Mouse (Mus musculus): ENCODE data around the gene Zfp451.
A peak's percentile ranks its signal among the peaks of the same experiment; 100 is the strongest.
"Not testable (repeated sequence)": the region's sequence is repeated elsewhere in the genome, so short reads cannot be mapped to it uniquely, and the experiment has no call there.

Gene Zfp451

DNA sequence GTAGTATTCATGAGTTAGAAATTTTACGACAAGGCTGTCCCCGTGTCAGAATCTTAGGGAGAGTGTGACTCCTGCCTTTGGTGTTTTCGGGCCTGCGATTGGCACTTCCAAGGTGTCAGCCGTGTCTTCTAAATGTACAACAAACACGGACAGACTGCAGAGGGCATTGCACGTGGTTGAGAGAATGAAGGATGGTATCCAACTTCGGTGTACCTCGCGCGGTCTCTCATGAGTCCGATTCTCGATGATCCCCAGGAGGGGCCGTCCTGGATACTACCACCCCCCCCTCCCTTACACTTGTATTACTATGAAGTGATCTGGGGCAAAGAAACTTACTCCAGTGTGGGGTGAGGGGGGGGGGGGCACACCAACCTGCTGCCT is 57.4 kb downstream of the Zfp451 start:
- DNase-seq: peak; percentile 44

DNA sequence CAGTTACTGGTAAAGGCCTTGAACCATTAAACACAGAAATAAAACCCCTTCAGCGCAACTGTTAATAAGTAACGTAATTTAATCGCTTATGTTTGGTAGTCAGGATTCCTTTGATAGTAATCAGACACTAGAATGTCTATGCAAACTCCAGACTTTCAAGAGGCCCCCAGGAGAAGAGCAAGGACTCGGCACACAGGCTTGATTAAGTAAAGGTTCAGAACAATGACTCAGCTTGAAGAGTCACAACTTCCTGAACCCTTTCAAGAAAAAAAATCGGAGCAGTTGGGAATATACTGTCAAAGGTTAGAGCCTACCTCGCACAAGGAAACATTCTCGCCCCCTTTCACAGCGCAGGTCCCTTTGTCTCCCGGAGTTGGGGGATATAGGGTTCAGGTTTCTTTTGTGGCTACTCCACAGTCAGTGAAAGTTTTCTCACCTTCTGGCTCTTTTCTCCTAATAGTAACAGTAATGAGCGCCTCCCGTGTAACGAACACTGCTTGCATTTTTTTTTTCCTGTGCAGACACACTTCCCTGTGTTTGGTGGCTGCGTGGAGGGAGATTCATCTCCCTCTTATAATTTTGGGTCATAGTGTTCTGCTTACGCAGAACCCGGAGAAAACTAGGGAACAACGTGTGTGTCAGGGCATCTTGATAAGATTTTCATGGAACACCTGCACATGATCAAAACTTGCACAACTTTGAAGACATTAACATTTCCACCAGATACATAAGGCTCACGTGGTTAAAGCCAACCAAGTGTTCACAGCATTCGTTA is 58.0 kb downstream of the Zfp451 start:
- DNase-seq: no peak

DNA sequence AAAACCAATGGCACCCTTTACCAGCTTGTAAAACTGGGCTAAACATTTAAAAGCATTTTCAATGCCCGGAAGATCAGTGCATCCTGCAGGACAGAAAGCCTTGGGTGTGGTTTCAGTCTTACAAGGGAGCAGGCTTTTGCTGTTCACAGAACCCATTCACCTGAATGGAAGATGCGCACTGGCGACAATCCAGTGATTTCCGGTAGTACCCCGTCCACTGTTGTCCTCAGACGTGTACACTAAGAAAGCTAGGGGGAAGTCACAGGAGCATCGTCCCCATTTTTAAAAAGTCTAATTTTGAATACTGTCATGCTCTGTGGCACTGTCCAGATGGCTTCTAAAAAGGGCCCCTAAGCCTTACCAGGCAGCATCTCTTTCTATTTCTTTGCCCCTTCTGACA is 58.6 kb downstream of the Zfp451 start:
- DNase-seq: no peak

DNA sequence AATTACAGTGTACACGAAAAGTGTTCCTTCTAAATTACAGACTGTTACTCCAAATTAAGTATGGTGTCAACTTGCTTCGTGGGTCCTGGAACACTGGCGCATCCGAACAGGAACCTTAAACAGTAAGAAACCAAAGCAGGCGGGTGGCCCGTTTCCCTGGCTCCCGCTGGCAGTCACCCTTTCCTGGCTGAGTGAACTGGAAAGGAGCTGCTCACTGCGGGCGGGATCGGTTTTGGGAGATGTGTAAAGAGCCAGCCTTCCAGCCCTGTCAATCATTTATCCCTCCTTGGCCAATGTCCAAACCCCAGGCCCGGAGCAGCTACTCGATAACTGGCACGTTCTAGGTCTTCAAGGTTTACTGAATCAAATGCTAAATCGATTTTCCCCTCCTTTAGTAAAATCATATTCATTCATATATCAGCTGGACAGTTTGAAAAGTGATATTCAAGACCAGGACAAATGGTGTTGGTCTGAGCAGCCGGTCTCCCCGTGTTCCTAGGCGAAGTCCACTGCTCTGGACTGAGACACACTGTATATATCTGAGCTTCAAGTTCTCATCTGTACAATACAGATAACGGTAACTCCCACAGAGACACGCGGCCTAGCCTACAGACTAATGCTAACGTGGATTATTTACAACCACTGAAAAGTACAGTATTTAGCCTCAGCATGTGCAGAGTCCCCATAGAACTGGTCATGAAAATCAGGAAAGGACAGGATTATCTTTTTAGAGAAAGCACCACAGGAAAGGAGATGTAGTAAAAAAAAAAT is 59.2 kb downstream of the Zfp451 start:
- DNase-seq: no peak

DNA sequence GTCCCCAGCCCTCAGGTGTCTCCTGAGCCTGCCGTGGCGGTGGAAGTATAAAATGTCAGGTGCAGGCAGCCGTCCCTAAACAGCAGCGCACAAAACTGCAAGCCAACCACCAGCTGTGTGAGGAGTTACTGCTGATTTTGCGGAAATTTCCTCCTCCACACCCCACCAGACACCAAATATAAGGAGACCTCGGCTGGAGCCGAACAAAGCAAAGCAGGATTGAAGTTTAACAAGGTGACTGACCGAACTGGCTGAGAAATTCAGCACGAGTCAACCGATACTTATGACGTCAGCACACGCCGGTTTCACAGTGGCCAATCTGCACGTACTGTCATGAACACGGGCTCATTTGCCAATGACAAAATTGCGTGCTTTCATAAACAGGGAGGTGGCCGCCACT is 60.3 kb downstream of the Zfp451 start:
- DNase-seq: no peak

DNA sequence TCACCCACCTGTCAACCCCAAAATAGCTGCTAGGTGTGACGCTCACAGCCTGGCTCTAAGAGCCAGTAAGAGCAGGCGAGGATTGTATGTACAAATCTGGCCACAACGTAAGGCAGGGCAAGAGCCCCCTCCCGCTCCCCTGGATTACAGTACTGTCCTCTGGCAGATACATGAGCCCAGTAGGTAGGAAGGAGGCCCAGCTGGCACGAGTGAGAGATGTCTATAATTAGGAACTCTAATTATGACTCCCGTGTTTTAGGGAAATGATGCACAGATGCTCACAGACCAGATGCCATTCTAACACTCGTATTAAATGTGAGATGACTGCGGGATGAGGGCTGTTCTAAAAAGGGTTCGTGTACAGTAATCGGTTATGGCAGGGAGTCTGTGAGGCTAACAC is 63.1 kb downstream of the Zfp451 start:
- DNase-seq: peak; percentile 77

DNA sequence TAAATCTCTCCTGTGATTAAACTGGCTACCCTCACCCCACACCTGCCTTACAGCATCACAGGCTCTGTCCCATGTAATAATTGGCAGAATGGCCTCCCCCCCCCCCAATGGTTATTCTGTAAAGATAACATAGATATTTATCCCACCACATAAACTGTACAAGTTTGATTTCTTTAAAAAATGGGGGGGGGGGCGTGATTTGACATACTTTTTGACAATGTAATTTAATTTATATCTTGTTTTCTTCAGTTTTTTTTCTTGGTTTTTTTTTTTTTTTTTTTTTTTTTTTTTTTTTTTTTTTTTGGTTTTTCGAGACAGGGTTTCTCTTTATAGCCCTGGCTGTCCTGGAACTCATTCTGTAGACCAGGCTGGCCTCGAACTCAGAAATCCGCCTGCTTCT is 64.7 kb downstream of the Zfp451 start:
- DNase-seq: not testable (repeated sequence)

DNA sequence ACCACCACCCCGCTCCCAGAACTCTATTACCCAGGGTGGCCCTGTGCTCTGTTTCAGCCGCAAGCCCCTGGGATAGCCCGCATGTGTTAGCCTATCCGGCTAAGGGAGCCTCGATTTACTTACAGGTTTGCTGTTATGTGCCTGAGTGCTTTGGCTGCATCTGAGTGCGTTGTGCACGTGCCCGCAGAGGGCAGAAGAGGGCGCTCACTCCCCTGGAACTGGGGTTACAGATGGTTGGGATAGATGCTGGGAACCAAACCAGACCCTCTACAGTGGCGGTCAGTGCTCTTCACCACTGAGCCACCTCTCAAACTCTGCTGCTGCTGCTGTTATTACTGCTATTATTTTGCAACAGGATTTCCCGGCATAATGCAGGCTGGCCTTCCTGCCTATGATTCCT is 65.3 kb downstream of the Zfp451 start:
- DNase-seq: no peak

DNA sequence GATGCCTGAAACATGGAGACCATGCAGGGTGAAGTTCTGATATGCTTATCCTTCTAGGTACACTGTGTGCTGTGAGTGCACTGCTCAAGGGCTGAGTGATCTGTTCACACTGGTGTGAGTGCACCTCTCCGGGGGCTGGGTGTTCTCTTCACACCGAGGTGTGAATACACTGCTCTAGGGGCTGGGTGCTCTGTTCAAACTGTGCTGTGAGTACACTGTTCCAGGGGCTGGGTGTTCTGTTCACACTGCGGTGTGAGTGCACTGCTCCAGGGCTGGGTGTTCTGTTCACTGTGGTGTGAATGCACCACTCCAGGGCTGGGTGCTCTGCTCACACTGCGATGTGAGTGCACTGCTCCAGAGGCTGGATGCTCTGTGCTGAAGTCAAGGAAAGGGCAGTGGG is 68.5 kb downstream of the Zfp451 start:
- no peak for DNase-seq

DNA sequence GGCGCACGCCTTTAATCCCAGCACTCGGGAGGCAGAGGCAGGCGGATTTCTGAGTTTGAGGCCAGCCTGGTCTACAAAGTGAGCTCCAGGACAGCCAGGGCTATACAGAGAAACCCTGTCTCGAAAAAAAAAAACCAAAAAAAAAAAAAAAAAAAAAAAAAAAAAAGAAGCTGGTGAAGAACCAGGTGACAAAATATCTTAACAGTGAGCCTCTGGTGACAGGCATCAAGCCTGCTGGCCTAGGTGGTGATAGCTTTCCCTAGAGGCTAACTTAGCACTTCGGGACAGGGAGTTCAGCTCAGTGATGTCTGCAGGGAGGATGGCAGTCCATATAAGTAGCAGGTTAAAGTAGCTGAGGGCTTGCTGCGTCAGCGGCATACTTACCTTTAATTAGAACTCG is 69.6 kb downstream of the Zfp451 start:
- not testable (repeated sequence) for DNase-seq

DNA sequence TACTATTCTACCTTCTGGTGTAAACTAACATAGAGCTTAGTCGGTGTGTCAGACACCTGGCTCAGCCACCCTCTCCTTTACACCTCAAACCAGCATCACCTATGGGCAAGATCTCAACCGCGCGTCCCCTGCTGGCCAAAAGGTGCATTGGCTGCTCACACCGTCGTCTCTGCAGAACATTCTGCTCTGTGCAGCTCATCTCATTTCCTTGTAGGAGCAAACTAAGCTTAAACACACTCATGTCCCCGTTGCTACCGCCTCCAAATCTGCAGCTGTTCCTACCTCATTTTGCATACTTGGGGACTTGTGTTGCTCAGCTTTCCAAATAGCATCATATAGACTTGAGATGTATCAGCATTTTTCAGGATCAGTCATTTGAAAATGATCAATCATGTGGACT is 71.5 kb downstream of the Zfp451 start:
- DNase-seq: no peak

DNA sequence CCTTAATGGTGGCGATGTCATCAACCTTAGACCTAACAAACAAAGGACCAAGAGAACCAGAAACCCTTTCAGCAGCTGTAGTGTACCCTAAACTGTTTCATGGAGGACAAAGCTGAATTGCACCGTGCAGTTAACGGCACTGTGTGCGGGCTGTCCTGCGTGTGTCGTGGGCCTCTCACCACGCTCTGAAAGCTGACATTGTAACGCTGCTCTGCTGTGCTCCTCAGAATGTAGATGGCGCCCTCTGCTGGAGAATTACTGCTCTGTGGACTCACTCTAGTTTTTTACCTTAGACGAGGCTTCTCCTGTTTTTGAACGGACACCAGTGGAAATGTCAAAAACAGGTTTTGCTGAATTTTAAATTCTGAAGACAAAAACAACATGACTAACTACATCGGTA is 75.1 kb downstream of the Zfp451 start:
- DNase-seq: peak; percentile 87

DNA sequence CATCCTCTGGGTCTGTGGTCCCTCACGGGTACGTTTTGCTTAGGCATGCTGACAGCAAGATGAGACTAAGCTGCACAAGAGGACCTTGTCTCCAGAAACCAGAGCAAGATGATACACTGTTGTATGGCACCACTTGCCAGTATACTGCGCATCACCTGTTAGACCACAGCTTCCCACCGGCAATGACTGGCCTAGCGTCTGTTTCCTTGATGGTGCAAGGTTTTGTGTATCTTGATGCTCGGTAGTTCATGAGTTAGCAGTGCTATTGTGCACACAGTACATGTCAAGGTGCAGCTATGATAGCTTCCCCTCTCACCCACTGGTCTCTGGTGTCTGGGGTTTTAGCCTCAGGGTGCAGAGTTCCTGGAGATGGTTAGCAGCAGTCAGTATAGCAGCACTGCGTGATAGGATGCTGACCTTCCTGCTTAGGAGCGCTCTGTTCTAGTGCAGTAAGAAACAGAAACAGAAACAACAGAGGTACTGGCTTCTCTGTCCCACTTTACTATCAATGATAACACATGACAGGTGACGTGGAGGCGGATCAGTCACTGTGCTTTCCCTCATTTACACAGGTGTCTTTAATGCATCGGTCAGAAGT is 75.6 kb downstream of the Zfp451 start:
- no peak for DNase-seq

DNA sequence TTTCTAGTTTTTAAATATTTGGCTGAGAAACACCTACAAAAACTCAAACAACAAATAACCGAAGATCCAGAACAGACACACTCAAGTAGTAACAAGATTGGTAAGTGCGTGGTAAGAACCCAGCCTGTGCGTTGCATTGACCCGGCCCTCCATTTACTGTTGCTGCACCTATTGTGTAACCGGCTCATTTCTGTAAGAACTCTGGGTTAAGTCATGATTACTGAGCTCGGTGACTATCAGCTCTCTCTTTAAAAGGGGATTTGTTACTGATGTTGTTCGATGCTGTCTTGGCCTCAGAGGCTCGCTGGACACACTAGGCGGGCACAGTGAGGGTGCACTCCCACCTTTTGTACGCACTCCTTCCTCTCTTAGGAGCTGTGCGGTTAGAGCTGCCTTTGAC is 76.1 kb downstream of the Zfp451 start:
- no peak for DNase-seq

DNA sequence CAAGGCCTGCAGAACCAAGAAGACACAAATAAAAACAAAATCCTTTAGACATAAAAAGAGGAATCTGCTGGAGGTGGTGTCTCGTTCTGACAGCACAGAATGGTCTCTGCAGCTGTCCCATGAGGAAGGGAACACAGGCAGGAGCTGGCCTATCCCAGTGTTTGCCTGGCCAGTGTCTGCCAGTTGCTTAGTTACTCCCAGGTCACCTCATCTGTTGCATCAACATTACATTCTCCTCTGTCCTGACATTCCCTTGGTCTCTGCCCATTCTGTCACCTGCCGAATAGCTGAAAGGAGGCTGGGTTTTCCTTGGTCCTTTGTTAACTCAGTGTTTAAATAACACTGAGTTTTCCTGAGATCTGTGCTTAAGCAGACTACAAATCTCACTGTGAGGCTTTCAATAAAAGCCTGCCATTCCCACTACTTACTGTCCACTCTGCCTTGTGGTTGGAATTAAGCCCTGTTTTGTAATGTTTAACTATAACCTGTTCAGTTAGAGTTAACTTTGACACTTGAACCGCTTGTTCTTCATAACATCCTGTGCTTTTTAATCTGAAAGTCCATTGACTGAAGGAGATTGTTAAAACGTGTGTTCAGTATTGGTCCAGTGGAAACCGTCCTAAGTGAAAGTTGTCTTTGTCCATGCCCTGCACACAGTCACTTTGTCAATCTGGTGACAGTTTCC is 80.3 kb downstream of the Zfp451 start:
- DNase-seq: no peak

DNA sequence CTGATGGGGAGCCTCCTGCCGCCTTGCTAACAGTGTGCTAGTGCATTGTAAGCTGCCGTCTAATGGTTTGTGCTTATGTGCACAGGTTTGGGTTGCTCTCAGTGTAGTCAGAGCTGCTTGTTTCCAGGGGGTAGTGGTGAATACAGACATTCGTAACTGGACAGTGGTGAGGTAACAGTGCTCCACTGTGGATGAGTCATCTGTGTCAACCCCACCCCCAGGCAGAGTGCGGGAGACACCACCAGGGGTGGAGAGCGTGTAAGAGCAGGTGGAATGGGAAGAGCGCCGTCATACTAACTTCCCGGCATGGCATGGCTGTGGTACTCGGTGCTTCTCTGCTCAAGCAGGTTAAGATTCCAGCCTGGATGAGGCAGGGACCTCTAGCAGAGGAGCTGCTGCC is 81.4 kb downstream of the Zfp451 start:
- DNase-seq: no peak

DNA sequence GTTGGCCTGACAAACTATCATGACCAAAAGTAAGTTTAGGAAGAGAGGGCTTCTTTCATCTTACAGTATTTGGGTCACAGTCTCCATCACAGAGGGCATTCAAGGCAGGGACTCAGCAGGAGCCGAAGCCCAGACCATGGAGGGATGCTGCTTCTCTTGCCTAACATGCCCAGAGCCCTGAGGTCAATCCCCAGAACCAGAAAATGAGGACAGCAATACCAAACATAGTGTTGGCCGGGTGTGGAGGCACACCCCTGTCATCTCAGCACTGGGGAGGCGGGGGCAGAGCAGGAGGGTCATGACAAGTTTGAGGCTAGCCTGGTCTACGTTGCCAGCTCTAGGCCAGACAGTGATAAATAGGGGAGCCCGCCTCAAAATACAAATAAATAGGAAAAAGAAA is 89.3 kb downstream of the Zfp451 start:
- DNase-seq: no peak

DNA sequence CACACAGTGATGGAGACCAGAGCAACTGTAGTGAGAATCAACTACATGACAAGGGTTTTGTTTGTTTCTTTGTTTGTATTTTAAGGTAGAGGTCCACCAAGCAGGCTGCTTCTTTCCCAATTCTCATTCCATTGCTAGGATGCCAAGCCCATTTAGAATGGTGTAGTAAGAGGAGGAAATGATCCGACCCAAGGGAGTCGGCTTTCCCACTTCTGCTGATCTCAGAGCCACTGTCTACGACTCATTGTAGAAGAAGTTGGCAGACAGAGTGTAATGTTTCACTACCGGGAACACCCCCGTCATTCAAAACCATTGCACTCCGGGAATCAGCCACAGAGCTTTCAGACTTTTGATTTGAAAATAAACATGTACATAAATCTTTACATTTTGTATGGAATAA is 89.9 kb downstream of the Zfp451 start:
- DNase-seq: no peak

DNA sequence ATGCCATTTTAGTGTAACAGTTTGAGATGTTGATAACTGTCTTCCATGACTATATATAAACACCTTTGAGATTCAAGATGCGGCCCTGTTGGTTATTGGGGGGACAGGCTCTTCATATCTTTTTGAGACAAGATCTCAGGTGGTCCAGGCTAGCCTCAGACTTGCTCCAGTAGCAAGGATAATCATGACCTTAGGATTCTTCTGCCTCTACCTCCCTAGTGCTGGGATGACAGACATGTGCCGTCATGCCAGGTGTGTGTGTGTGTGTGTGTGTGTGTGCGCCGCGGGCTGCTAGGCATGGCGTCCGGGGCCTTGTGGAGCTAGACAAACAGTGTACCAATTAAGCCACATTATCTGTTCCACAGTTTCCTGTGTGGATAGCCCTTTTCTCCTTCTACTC is 93.4 kb downstream of the Zfp451 start:
- DNase-seq: no peak

DNA sequence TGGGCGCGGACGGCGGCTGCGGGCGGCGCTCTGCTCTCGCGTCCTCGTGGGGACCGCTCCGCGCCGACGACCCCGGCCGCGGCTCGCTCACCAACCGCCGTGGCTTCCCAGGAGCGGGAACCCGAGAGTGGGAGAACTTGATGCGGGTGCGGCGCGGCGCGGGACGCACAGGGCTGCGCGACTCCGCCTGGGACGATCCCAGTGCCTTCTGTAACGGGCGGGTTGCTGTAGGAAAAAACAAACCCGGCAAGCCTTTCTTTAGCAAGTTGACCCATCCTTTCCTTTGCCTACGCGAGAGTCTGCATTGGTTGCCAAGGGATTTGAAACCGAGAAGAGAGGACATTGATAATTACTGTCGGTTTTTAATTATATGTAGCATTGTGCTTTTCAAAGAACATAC is 94.2 kb downstream of the Zfp451 start:
- DNase-seq: peak; percentile 53

DNA sequence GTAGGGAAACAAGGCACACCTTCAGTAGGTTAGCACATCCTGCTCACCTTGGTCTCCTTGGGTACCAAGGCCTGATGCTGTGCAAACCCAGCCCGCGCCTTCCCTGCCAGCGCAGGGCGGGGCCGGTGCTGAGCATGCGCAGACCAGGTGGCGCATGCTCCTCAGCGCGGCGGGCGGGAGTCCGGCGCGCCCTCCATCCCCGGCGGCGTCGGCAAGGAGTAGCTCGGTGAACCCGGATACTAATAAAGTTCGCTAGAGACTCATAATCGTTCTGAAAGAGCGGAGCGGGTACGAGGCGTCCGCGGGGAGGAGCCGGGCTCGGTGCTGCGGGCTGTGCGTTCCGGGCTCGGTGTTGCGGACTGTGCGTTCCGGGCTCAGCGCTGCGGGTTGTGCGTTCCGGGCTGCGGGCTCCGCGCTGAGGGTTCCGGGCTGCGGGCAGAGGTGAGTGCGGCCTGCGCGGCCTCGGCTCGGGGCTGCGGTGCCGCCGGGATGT is 94.6 kb downstream of the Zfp451 start, which contains the start of gene Rab23:
Rab23 (plus strand) TSS at position 155 of the 493 bp plus-strand sequence.
- peak; percentile 89 for DNase-seq

DNA sequence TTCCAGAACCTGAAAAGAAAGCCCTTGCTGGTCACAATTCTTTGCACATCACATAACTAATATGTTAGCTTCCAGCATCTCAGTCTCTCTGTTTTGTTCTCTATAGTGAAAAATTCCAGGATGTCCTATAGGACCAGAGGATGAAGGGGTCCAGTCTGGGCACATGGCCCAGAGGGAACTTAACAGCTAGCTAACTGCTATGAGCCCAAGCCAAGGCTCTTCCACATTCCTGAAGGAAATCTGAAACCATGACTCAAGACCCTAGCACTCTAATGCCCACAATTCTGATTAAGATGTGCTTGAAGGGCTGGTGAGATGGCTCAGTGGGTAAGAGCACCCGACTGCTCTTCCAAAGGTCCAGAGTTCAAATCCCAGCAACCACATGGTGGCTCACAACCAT is 96.8 kb downstream of the Zfp451 start:
- no peak for DNase-seq

DNA sequence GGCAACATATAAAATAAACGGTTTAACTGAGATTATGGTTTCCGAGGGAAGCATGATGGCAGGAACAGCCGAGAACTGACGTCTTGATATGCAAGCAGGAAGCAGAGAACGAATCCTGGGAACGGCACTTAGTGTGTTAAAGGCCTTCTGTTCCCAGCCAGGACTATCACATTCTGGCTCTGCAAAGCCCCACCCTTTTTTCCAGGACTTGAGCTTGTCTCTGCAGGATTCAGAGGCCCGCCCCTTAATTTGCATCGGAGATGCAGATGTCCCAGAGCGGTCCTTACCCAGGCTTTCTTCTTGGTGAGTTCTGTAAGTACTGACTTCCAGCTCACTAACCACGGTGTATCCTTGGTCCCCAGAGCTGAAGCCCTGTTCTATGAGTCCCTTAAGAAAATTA is 99.6 kb downstream of the Zfp451 start:
- DNase-seq: no peak
